Mouse (Mus musculus): ENCODE measurements around the gene Selplg. TPM values are rescaled to one million over a fixed set of nuclear protein-coding genes. Genes with fewer than 3 reads are reported as not detected.

The Selplg gene
- polyA plus RNA-seq, 1 experiment from 2014 or later: 9.1 TPM

GRCm38 (mm10) chr5:113808177-113808576 is 24.3 kb downstream of the Selplg start:
- 44% methylated on average over 2 of the region's 2 CpGs for WGBS
- peak overlapping the region; percentile 51 for H3K27ac ChIP-seq (ENCODE audit: low read length)

GRCm38 (mm10) chr5:113807712-113808111 is 24.7 kb downstream of the Selplg start:
- H3K4me3 ChIP-seq (replicated peaks; ENCODE audit: low read length): no peak overlapping the region
- 0 out of 2 replicates have a peak, but pooled peaks cover 3% of the 10 kb centered on the region for H3K9me3 ChIP-seq (replicated peaks; ENCODE audit: control insufficient read depth, low read length)
- ATAC-seq (ENCODE audit: insufficient read depth, low FRiP score): no peak
- no peaks in the 10 kb centered on the region for H3K27me3 ChIP-seq (ENCODE audit: control insufficient read depth, insufficient read depth, low read length)
- WGBS: 57% methylated on average over 9 of the region's 9 CpGs
- H3K9ac ChIP-seq (ENCODE audit: low read length): no peak overlapping the region
- no peak overlapping the region for H3K4me2 ChIP-seq (ENCODE audit: low read depth, low read length)
- H3K36me3 ChIP-seq (ENCODE audit: control insufficient read depth, insufficient read depth, low read length): no peaks in the 10 kb centered on the region
- peaks cover 12% of the 10 kb centered on the region; the same call in 1 of the 2 replicates for H3K4me1 ChIP-seq (ENCODE audit: control insufficient read depth, insufficient read depth, low read length)
- peak overlapping the region; percentile 51 for H3K27ac ChIP-seq (ENCODE audit: low read length)

More at GRCm38 (mm10) chr5:113808177-113808576, 24.3 kb downstream of the Selplg start:
- Histone ChIP-seq H3K9me3 (replicated peaks; ENCODE audit: control insufficient read depth, low read length) (0 out of 2 replicates have a peak, but pooled peaks cover 3% of the 10 kb centered on the region), H3K36me3 (ENCODE audit: control insufficient read depth, insufficient read depth, low read length) (no peaks in the 10 kb centered on the region), H3K4me2 (ENCODE audit: low read depth, low read length) (no peak overlapping the region), H3K9ac (ENCODE audit: low read length) (no peak overlapping the region), H3K4me1 (ENCODE audit: control insufficient read depth, insufficient read depth, low read length) (peaks cover 12% of the 10 kb centered on the region; the same call in 1 of the 2 replicates), H3K4me3 (replicated peaks; ENCODE audit: low read length) (no peak overlapping the region), H3K27me3 (ENCODE audit: control insufficient read depth, insufficient read depth, low read length) (no peaks in the 10 kb centered on the region)
- ATAC-seq (ENCODE audit: insufficient read depth, low FRiP score): no peak

GRCm38 (mm10) chr5:113806414-113806813 is 26.0 kb downstream of the Selplg start:
- Histone ChIP-seq H3K27ac (ENCODE audit: low read length) (peak overlapping the region; percentile 57), H3K4me3 (replicated peaks; ENCODE audit: low read length) (no peak overlapping the region), H3K4me1 (ENCODE audit: control insufficient read depth, insufficient read depth, low read length) (peaks cover 12% of the 10 kb centered on the region; the same call in 1 of the 2 replicates), H3K36me3 (ENCODE audit: control insufficient read depth, insufficient read depth, low read length) (no peaks in the 10 kb centered on the region), H3K4me2 (ENCODE audit: low read depth, low read length) (no peak overlapping the region), H3K27me3 (ENCODE audit: control insufficient read depth, insufficient read depth, low read length) (no peaks in the 10 kb centered on the region), H3K9me3 (replicated peaks; ENCODE audit: control insufficient read depth, low read length) (0 out of 2 replicates have a peak, but pooled peaks cover 3% of the 10 kb centered on the region), H3K9ac (ENCODE audit: low read length) (0 out of 2 replicates have a peak overlapping the region, but pooled peaks have one; percentile 21)
- ATAC-seq (ENCODE audit: insufficient read depth, low FRiP score): 0 out of 2 replicates have a peak, but pooled peaks have one; percentile 14
- WGBS: 9% methylated on average over 10 of the region's 10 CpGs

- no peak overlapping the region for H3K4me3 ChIP-seq (replicated peaks; ENCODE audit: low read length)
- no peak overlapping the region for H3K9ac ChIP-seq (ENCODE audit: low read length)
- no peaks in the 10 kb centered on the region for H3K36me3 ChIP-seq (ENCODE audit: control insufficient read depth, insufficient read depth, low read length)
- peak overlapping the region; percentile 57; the same call in 1 of the 2 replicates for H3K27ac ChIP-seq (ENCODE audit: low read length)
- no peak for ATAC-seq (ENCODE audit: insufficient read depth, low FRiP score)
- no peak overlapping the region for H3K4me2 ChIP-seq (ENCODE audit: low read depth, low read length)
- no peaks in the 10 kb centered on the region for H3K9me3 ChIP-seq (replicated peaks; ENCODE audit: control insufficient read depth, low read length)
- peaks cover 12% of the 10 kb centered on the region for H3K4me1 ChIP-seq (ENCODE audit: control insufficient read depth, insufficient read depth, low read length)
- no peaks in the 10 kb centered on the region for H3K27me3 ChIP-seq (ENCODE audit: control insufficient read depth, insufficient read depth, low read length)
- 81% methylated on average over 9 of the region's 9 CpGs for WGBS
Measured at GRCm38 (mm10) chr5:113805301-113805700, 27.1 kb downstream of the Selplg start.

- no peaks in the 10 kb centered on the region for H3K36me3 ChIP-seq (ENCODE audit: control insufficient read depth, insufficient read depth, low read length)
- no peak overlapping the region for H3K27ac ChIP-seq (ENCODE audit: low read length)
- H3K4me2 ChIP-seq (ENCODE audit: low read depth, low read length): no peak overlapping the region
- H3K4me1 ChIP-seq (ENCODE audit: control insufficient read depth, insufficient read depth, low read length): peaks cover 12% of the 10 kb centered on the region
- 53% methylated on average over 7 of the region's 7 CpGs for WGBS
- H3K9ac ChIP-seq (ENCODE audit: low read length): no peak overlapping the region
- no peak overlapping the region for H3K4me3 ChIP-seq (replicated peaks; ENCODE audit: low read length)
- no peaks in the 10 kb centered on the region for H3K27me3 ChIP-seq (ENCODE audit: control insufficient read depth, insufficient read depth, low read length)
- ATAC-seq (ENCODE audit: insufficient read depth, low FRiP score): no peak
- no peaks in the 10 kb centered on the region for H3K9me3 ChIP-seq (replicated peaks; ENCODE audit: control insufficient read depth, low read length)
Measured at GRCm38 (mm10) chr5:113804395-113804966, 28.0 kb downstream of the Selplg start.

GRCm38 (mm10) chr5:113800280-113800679 is 32.2 kb downstream of the Selplg start, which contains the start of gene Tmem119:
Gene Tmem119, minus strand, starts transcription at chr5:113800516.
- ATAC-seq (ENCODE audit: insufficient read depth, low FRiP score): peak; percentile 84
- Histone ChIP-seq H3K4me2 (ENCODE audit: low read depth, low read length) (peak within 1 kb of the TSS; percentile 57), H3K27ac (ENCODE audit: low read length) (peak within 1 kb of the TSS; percentile 16), H3K9me3 (replicated peaks; ENCODE audit: control insufficient read depth, low read length) (no peaks in the 10 kb centered on the region), H3K4me1 (ENCODE audit: control insufficient read depth, insufficient read depth, low read length) (peaks cover 21% of the 10 kb centered on the region), H3K4me3 (replicated peaks; ENCODE audit: low read length) (peak within 1 kb of the TSS; percentile 40), H3K36me3 (ENCODE audit: control insufficient read depth, insufficient read depth, low read length) (no peaks in the 10 kb centered on the region), H3K27me3 (ENCODE audit: control insufficient read depth, insufficient read depth, low read length) (no peaks in the 10 kb centered on the region), H3K9ac (ENCODE audit: low read length) (peak within 1 kb of the TSS; percentile 43)
- WGBS: 0% methylated on average over 11 of the region's 11 CpGs

- peak overlapping the region; percentile 16 for H3K27ac ChIP-seq (ENCODE audit: low read length)
- peak overlapping the region; percentile 57 for H3K4me2 ChIP-seq (ENCODE audit: low read depth, low read length)
- H3K27me3 ChIP-seq (ENCODE audit: control insufficient read depth, insufficient read depth, low read length): no peaks in the 10 kb centered on the region
- peak overlapping the region; percentile 43 for H3K9ac ChIP-seq (ENCODE audit: low read length)
- ATAC-seq (ENCODE audit: insufficient read depth, low FRiP score): no peak
- WGBS: 32% methylated on average over 5 of the region's 5 CpGs
- no peaks in the 10 kb centered on the region for H3K9me3 ChIP-seq (replicated peaks; ENCODE audit: control insufficient read depth, low read length)
- peak overlapping the region; percentile 40 for H3K4me3 ChIP-seq (replicated peaks; ENCODE audit: low read length)
- no peaks in the 10 kb centered on the region for H3K36me3 ChIP-seq (ENCODE audit: control insufficient read depth, insufficient read depth, low read length)
- peaks cover 21% of the 10 kb centered on the region for H3K4me1 ChIP-seq (ENCODE audit: control insufficient read depth, insufficient read depth, low read length)
Measured at GRCm38 (mm10) chr5:113799691-113800090, 32.8 kb downstream of the Selplg start.

GRCm38 (mm10) chr5:113798525-113798924 is 33.9 kb downstream of the Selplg start:
- Histone ChIP-seq H3K27me3 (ENCODE audit: control insufficient read depth, insufficient read depth, low read length) (no peaks in the 10 kb centered on the region), H3K27ac (ENCODE audit: low read length) (no peak overlapping the region), H3K36me3 (ENCODE audit: control insufficient read depth, insufficient read depth, low read length) (no peaks in the 10 kb centered on the region), H3K9me3 (replicated peaks; ENCODE audit: control insufficient read depth, low read length) (no peaks in the 10 kb centered on the region), H3K4me3 (replicated peaks; ENCODE audit: low read length) (peak overlapping the region; percentile 40), H3K4me1 (ENCODE audit: control insufficient read depth, insufficient read depth, low read length) (peaks cover 21% of the 10 kb centered on the region), H3K4me2 (ENCODE audit: low read depth, low read length) (peak overlapping the region; percentile 57), H3K9ac (ENCODE audit: low read length) (peak overlapping the region; percentile 43)
- no peak for ATAC-seq (ENCODE audit: insufficient read depth, low FRiP score)
- 60% methylated on average over 9 of the region's 9 CpGs for WGBS

- peak overlapping the region; percentile 40 for H3K4me3 ChIP-seq (replicated peaks; ENCODE audit: low read length)
- WGBS: 16% methylated on average over 19 of the region's 19 CpGs
- no peak for ATAC-seq (ENCODE audit: insufficient read depth, low FRiP score)
- H3K27ac ChIP-seq (ENCODE audit: low read length): peak overlapping the region; percentile 71; the same call in 1 of the 2 replicates
- no peaks in the 10 kb centered on the region for H3K27me3 ChIP-seq (ENCODE audit: control insufficient read depth, insufficient read depth, low read length)
- no peaks in the 10 kb centered on the region for H3K9me3 ChIP-seq (replicated peaks; ENCODE audit: control insufficient read depth, low read length)
- peak overlapping the region; percentile 59 for H3K9ac ChIP-seq (ENCODE audit: low read length)
- peaks cover 23% of the 10 kb centered on the region for H3K4me1 ChIP-seq (ENCODE audit: control insufficient read depth, insufficient read depth, low read length)
- no peaks in the 10 kb centered on the region for H3K36me3 ChIP-seq (ENCODE audit: control insufficient read depth, insufficient read depth, low read length)
- peak overlapping the region; percentile 57 for H3K4me2 ChIP-seq (ENCODE audit: low read depth, low read length)
Measured at GRCm38 (mm10) chr5:113797149-113797882, 35.1 kb downstream of the Selplg start.
